Mouse (Mus musculus) activated CD4-positive, CD25-positive, alpha-beta regulatory T cell (primary cell): ENCODE data around the gene Pakap. TPM values are rescaled to one million over a fixed set of nuclear protein-coding genes. Genes with fewer than 3 reads are reported as not detected.

Source experiments
- polyA plus RNA-seq, 2 experiments: library from polyadenylated mRNA; unstranded; fragments of 100-300 nt; shearing (Covaris generic); gene quantifications; one replicate each; pipeline ENCODE4 v1.2.1; 2017

Gene Pakap
- polyA plus RNA-seq = 1 to 10 TPM; 1.9 to 3.9 TPM

GRCm38 (mm10) chr4:57567666-57568206 lies at the start of gene Pakap:
TSS of gene Pakap (plus strand) at chr4:57568179.

DNA sequence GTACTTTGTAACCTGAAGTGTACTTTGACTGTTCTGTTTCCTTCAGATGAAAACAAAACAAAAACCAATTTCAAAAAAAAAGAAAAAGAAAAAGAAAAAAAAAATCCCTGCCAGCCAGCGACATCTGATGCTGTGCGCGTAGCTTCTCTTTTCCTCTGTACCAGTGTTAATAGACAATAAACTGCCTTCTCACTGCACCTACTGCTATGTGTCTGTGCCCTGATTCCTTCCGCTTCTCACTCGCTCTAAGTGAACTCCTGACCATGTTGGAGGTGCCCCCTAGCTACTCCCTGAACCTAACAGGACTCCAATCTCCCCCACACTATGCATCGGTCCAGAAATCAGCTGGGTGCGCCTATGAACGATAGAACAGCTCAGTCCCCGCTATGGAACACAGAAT lies 149.4 kb downstream of the Pakap start, which contains the start of gene Akap2:
Gene Akap2 (plus strand): TSS at position 304 of the 400 bp plus-strand sequence.

DNA sequence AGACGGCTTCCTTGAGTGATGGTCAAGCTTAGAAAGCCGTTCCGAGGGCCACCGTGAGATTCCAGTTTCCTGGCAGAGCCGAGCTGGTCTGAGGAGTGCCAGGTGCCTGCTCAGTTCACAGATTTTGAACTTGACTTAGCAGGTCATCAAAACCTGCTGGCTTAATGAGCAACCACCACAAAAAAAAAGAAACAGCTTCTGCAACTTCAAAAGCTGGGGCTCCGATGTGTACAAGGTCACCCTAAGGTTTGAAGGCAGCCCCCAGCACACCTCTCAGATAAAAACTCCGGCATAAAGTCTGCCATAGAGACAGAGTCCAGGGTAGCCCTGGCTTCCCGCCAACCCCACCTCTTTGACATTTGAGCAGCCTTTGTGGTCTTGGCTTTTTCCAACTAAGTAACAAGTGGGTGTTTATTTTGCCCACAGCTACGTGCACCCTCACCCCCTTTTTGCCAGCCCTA lies 348.3 kb downstream of the Pakap start, which contains the start of gene D630039A03Rik:
Gene D630039A03Rik (minus strand): TSS at position 97 of the 461 bp plus-strand sequence.

Other genes starting within 250 kb of the Pakap start
- gene Palm2, start 133.9 kb upstream of the Pakap start, polyA plus RNA-seq = under 1 TPM in 1 of 2 experiments, not detected in 1; 0.27 TPM
- gene Akap2, start 149.5 kb downstream of the Pakap start, polyA plus RNA-seq = 1 to 10 TPM; 3.5 to 3.7 TPM